Mouse (Mus musculus): ENCODE data around the gene Dync1li2. TPM values are rescaled to one million over a fixed set of nuclear protein-coding genes. Genes with fewer than 3 reads are reported as not detected.

Dync1li2 gene
- polyA plus RNA-seq, 2 experiments = 8.2 to 9.4 TPM

GRCm38 (mm10) chr8:104380269-104380668 is 62.6 kb downstream of the Dync1li2 start:
- no peak overlapping the region for H3K4me2 ChIP-seq (ENCODE audit: low read depth)
- no peaks in the 10 kb centered on the region for H3K36me3 ChIP-seq (replicated peaks; ENCODE audit: control insufficient read depth, insufficient read depth, low read depth)
- H3K4me3 ChIP-seq (ENCODE audit: insufficient read depth in 1 of 2, low read depth in 2 of 2, low read length in 2 of 2) = no peak overlapping the region
- no peaks in the 10 kb centered on the region for H3K27me3 ChIP-seq (ENCODE audit: control insufficient read depth, insufficient read depth, low read length)
- no peak overlapping the region for H3K27ac ChIP-seq
- peaks cover 0 to 3% of the 10 kb centered on the region in 2 experiments; a peak in 1 of 4 replicates for H3K4me1 ChIP-seq (replicated peaks; ENCODE audit: control insufficient read depth in 2 of 2, insufficient read depth in 2 of 2, low read length in 1 of 2)
- no peak overlapping the region for H3K9ac ChIP-seq (replicated peaks)
- no peak for TF ChIP-seq CTCF (IDR thresholded peaks at IDR 0.05; ENCODE audit: low read depth)
- TF ChIP-seq EP300 (IDR thresholded peaks at IDR 0.05; ENCODE audit: low read depth) = no peak
- DNase-seq (ENCODE audit: low read depth in 3 of 3, low spot score in 3 of 3) (no peak), ATAC-seq (ENCODE audit: insufficient read depth) (no peak)
- WGBS (ENCODE audit: insufficient replicate concordance) = 65% methylated on average over 7 of the region's 7 CpGs
- no peaks in the 10 kb centered on the region for H3K9me3 ChIP-seq (ENCODE audit: control insufficient read depth, low read length)

GRCm38 (mm10) chr8:104379301-104379836 is 63.5 kb downstream of the Dync1li2 start:
- Histone ChIP-seq H3K4me1 (replicated peaks; ENCODE audit: control insufficient read depth in 2 of 2, insufficient read depth in 2 of 2, low read length in 1 of 2) (peaks cover 0 to 3% of the 10 kb centered on the region in 2 experiments; a peak in 1 of 4 replicates), H3K9ac (replicated peaks) (no peak overlapping the region), H3K4me3 (ENCODE audit: insufficient read depth in 1 of 2, low read depth in 2 of 2, low read length in 2 of 2) (no peak overlapping the region), H3K27ac (no peak overlapping the region), H3K4me2 (ENCODE audit: low read depth) (no peak overlapping the region), H3K9me3 (ENCODE audit: control insufficient read depth, low read length) (no peaks in the 10 kb centered on the region), H3K36me3 (replicated peaks; ENCODE audit: control insufficient read depth, insufficient read depth, low read depth) (no peaks in the 10 kb centered on the region), H3K27me3 (ENCODE audit: control insufficient read depth, insufficient read depth, low read length) (no peaks in the 10 kb centered on the region)
- no peak for ATAC-seq (ENCODE audit: insufficient read depth)
- DNase-seq (ENCODE audit: low read depth in 3 of 3, low spot score in 3 of 3) = no peak
- TF ChIP-seq EP300 (IDR thresholded peaks at IDR 0.05; ENCODE audit: low read depth) (no peak), CTCF (IDR thresholded peaks at IDR 0.05; ENCODE audit: low read depth) (no peak)
- WGBS (ENCODE audit: insufficient replicate concordance) = 78% methylated on average over 10 of the region's 10 CpGs

- no peak overlapping the region for H3K4me3 ChIP-seq (ENCODE audit: insufficient read depth in 1 of 2, low read depth in 2 of 2, low read length in 2 of 2)
- H3K4me2 ChIP-seq (ENCODE audit: low read depth) = no peak overlapping the region
- ATAC-seq (ENCODE audit: insufficient read depth) (no peak), DNase-seq (ENCODE audit: low read depth in 3 of 3, low spot score in 3 of 3) (no peak)
- no peak overlapping the region for H3K27ac ChIP-seq
- no peaks in the 10 kb centered on the region for H3K27me3 ChIP-seq (ENCODE audit: control insufficient read depth, insufficient read depth, low read length)
- no peak overlapping the region for H3K9ac ChIP-seq (replicated peaks)
- TF ChIP-seq CTCF (IDR thresholded peaks at IDR 0.05; ENCODE audit: low read depth) (no peak), EP300 (IDR thresholded peaks at IDR 0.05; ENCODE audit: low read depth) (no peak)
- no peaks in the 10 kb centered on the region; a peak in 1 of 4 replicates for H3K4me1 ChIP-seq (replicated peaks; ENCODE audit: control insufficient read depth in 2 of 2, insufficient read depth in 2 of 2, low read length in 1 of 2)
- H3K9me3 ChIP-seq (ENCODE audit: control insufficient read depth, low read length) = no peaks in the 10 kb centered on the region
- no peaks in the 10 kb centered on the region for H3K36me3 ChIP-seq (replicated peaks; ENCODE audit: control insufficient read depth, insufficient read depth, low read depth)
- 69% methylated on average over 11 of the region's 11 CpGs for WGBS (ENCODE audit: insufficient replicate concordance)
These were observed 66.2 kb downstream of the Dync1li2 start for GRCm38 (mm10) chr8:104376669-104377068.

- TF ChIP-seq CTCF (IDR thresholded peaks at IDR 0.05; ENCODE audit: low read depth) = no peak
- TF ChIP-seq EP300 (IDR thresholded peaks at IDR 0.05; ENCODE audit: low read depth) = no peak
- H3K27me3 ChIP-seq (ENCODE audit: control insufficient read depth, insufficient read depth, low read length) = no peaks in the 10 kb centered on the region
- no peak for ATAC-seq (ENCODE audit: insufficient read depth)
- no peak for DNase-seq (ENCODE audit: low read depth in 3 of 3, low spot score in 3 of 3)
- H3K9me3 ChIP-seq (ENCODE audit: control insufficient read depth, low read length) = no peaks in the 10 kb centered on the region
- 58% methylated on average over 5 of the region's 5 CpGs for WGBS (ENCODE audit: insufficient replicate concordance)
- H3K4me3 ChIP-seq (ENCODE audit: insufficient read depth in 1 of 2, low read depth in 2 of 2, low read length in 2 of 2) = no peak overlapping the region
- H3K9ac ChIP-seq (replicated peaks) = no peak overlapping the region
- H3K27ac ChIP-seq = no peak overlapping the region
- H3K36me3 ChIP-seq (replicated peaks; ENCODE audit: control insufficient read depth, insufficient read depth, low read depth) = no peaks in the 10 kb centered on the region
- H3K4me2 ChIP-seq (ENCODE audit: low read depth) = no peak overlapping the region
- no peaks in the 10 kb centered on the region; a peak in 1 of 4 replicates for H3K4me1 ChIP-seq (replicated peaks; ENCODE audit: control insufficient read depth in 2 of 2, insufficient read depth in 2 of 2, low read length in 1 of 2)
These were observed 66.9 kb downstream of the Dync1li2 start for GRCm38 (mm10) chr8:104375959-104376358.

GRCm38 (mm10) chr8:104374864-104375846 is 67.7 kb downstream of the Dync1li2 start:
- WGBS (ENCODE audit: insufficient replicate concordance) = 54% methylated on average over 14 of the region's 14 CpGs
- no peaks in the 10 kb centered on the region for H3K36me3 ChIP-seq (replicated peaks; ENCODE audit: control insufficient read depth, insufficient read depth, low read depth)
- no peaks in the 10 kb centered on the region for H3K9me3 ChIP-seq (ENCODE audit: control insufficient read depth, low read length)
- H3K27me3 ChIP-seq (ENCODE audit: control insufficient read depth, insufficient read depth, low read length) = no peaks in the 10 kb centered on the region
- TF ChIP-seq EP300 (IDR thresholded peaks at IDR 0.05; ENCODE audit: low read depth) = no peak
- TF ChIP-seq CTCF (IDR thresholded peaks at IDR 0.05; ENCODE audit: low read depth) = no peak
- no peak overlapping the region for H3K4me3 ChIP-seq (ENCODE audit: insufficient read depth in 1 of 2, low read depth in 2 of 2, low read length in 2 of 2)
- no peak overlapping the region for H3K27ac ChIP-seq
- H3K4me2 ChIP-seq (ENCODE audit: low read depth) = no peak overlapping the region
- DNase-seq (ENCODE audit: low read depth in 3 of 3, low spot score in 3 of 3) = no peak
- H3K9ac ChIP-seq (replicated peaks) = no peak overlapping the region
- no peaks in the 10 kb centered on the region; a peak in 1 of 4 replicates for H3K4me1 ChIP-seq (replicated peaks; ENCODE audit: control insufficient read depth in 2 of 2, insufficient read depth in 2 of 2, low read length in 1 of 2)
- ATAC-seq (ENCODE audit: insufficient read depth) = no peak
